Mouse (Mus musculus) ES-E14 (cell line): ENCODE data around the gene Fgf11. TPM values are rescaled to one million over a fixed set of nuclear protein-coding genes. Genes with fewer than 3 reads are reported as not detected.

Experiments
- DNase-seq: peaks from one replicate; pipeline ENCODE4 v3.0.0-alpha.2; 2013; ENCODE audit warnings: low read depth, low spot score
- H3K27ac ChIP-seq: 2 replicates; pipeline ENCODE4 v1.5.1; 2012; ENCODE audit warnings: low read depth, mild to moderate bottlenecking, low read length, moderate library complexity, mixed read lengths; ENCODE audit not compliant: poor library complexity, insufficient read depth, severe bottlenecking
- H3K36me3 ChIP-seq: 2 replicates; pipeline ENCODE4 v1.6.1; 2012; ENCODE audit warnings: mild to moderate bottlenecking, low read length, moderate library complexity, mixed read lengths; ENCODE audit not compliant: control insufficient read depth, poor library complexity, insufficient read depth, severe bottlenecking
- H3K4me1 ChIP-seq, 2 experiments: fragments of 150-350 bp in 1 of 2; sonication (generic) in 1 of 2; 2 replicates each; pipeline ENCODE4 v1.6.1; 2012; ENCODE audit warnings: low read length in 2 of 2, mild to moderate bottlenecking in 1 of 2, mixed read lengths in 1 of 2; ENCODE audit not compliant: control insufficient read depth in 2 of 2, insufficient read depth in 2 of 2, poor library complexity in 1 of 2
- H3K4me3 ChIP-seq, 2 experiments: fragments of 150-350 bp in 1 of 2; sonication (generic) in 1 of 2; 2 replicates each; pipeline ENCODE4 v1.5.1; 2012; ENCODE audit warnings: low read length in 2 of 2, low read depth in 1 of 2, mild to moderate bottlenecking in 1 of 2, mixed read lengths in 1 of 2; ENCODE audit not compliant: insufficient read depth in 1 of 2, poor library complexity in 1 of 2, severe bottlenecking in 1 of 2
- H3K9ac ChIP-seq: 2 replicates; pipeline ENCODE4 v1.6.1; 2012; ENCODE audit warnings: low read depth, mild to moderate bottlenecking, low read length, mixed read lengths; ENCODE audit not compliant: poor library complexity, insufficient read depth, severe bottlenecking
- H3K9me3 ChIP-seq: fragments of 150-350 bp; sonication (generic); 2 replicates; pipeline ENCODE4 v1.6.1; 2012; ENCODE audit warnings: low read depth, mild to moderate bottlenecking, low read length; ENCODE audit not compliant: control insufficient read depth, insufficient read depth
- CHD2 ChIP-seq: IDR thresholded peaks from 2 replicates; pipeline ENCODE4 v1.6.1; 2014; ENCODE audit warnings: mild to moderate bottlenecking, low read depth, low read length, inconsistent platforms
- HCFC1 ChIP-seq: IDR thresholded peaks from 2 replicates; pipeline ENCODE4 v1.6.1; 2012; ENCODE audit warnings: low read length, inconsistent platforms, borderline replicate concordance; ENCODE audit not compliant: insufficient read depth
- MAFK ChIP-seq: IDR thresholded peaks from 2 replicates; pipeline ENCODE4 v1.6.1; 2014; ENCODE audit warnings: mild to moderate bottlenecking, low read depth, low read length, inconsistent platforms; ENCODE audit not compliant: insufficient read depth
- ZC3H11A ChIP-seq: IDR thresholded peaks from 2 replicates; pipeline ENCODE4 v1.6.1; 2012; ENCODE audit warnings: low read depth, mild to moderate bottlenecking, inconsistent platforms, low read length, borderline replicate concordance
- ZNF384 ChIP-seq: IDR thresholded peaks from 2 replicates; pipeline ENCODE4 v1.6.1; 2012; ENCODE audit warnings: low read depth, low read length, inconsistent platforms
- in situ Hi-C, 2 experiments: fragments of 600-800 bp; cut with MboI; formaldehyde crosslinking; loops; one replicate each; pipeline ENCODE4 v1.15.1; 2025; ENCODE audit warnings: low sequenced_read_pairs in 2 of 2, inconsistent platforms in 1 of 2; ENCODE audit not compliant: unreplicated experiment in 2 of 2
- total RNA-seq: library from RNA; depleted of rRNA; stranded (reverse); fragments of 300-350 nt; gene quantifications from 2 replicates; pipeline ENCODE4 v1.2.3, GENCODE M21; 2012

Gene Fgf11
- total RNA-seq, 1 experiment, result 0.31 TPM

- peaks cover 0 to 11% of the 10 kb centered on the region in 2 experiments; a peak in 2 of 4 replicates for H3K4me1 ChIP-seq
- no peak for TF ChIP-seq CHD2
- TF ChIP-seq ZNF384, result no peak
- TF ChIP-seq MAFK, result no peak
- TF ChIP-seq HCFC1, result no peak
- TF ChIP-seq ZC3H11A, result no peak
- DNase-seq, result no peak
- no peaks in the 10 kb centered on the region for H3K9me3 ChIP-seq
- H3K4me3 ChIP-seq, result peak within 1 kb of the TSS; percentile 84 to 93
- H3K9ac ChIP-seq, result peak within 1 kb of the TSS; percentile 77
- in situ Hi-C loops, result no loop called here
- H3K36me3 ChIP-seq, result no peaks in the 10 kb centered on the region
- no peak within 1 kb of the TSS for H3K27ac ChIP-seq
Observed at GRCm38 (mm10) chr11:69765221-69766125, 36.2 kb downstream of the Fgf11 start, which contains the start of gene Zbtb4. TSS of gene Zbtb4 (plus strand) at chr11:69765912.

DNA sequence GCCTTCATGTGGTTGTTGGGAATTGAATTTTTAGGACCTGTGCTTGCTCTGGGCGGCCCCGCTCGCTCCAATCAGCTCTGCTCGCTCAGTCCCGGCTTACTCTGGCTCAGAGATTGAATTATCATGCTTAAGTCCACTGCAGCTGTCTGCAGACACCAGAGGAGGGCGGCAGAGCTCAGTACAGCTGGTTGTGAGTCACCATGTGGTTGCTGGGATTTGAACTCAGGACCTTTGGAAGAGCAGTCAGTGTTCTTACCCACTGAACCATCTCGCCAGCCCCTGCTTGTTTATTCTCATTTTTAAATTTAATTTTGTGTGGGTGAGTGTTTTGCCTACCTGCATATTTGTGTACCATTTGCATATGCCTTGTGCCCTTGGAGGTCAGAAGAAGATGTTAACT is 38.1 kb downstream of the Fgf11 start:
- Histone ChIP-seq H3K27ac (no peak overlapping the region), H3K36me3 (no peaks in the 10 kb centered on the region), H3K4me3 (no peak overlapping the region), H3K9ac (no peak overlapping the region), H3K9me3 (no peaks in the 10 kb centered on the region), H3K4me1 (peaks cover 3 to 13% of the 10 kb centered on the region in 2 experiments; a peak in 2 of 4 replicates)
- no peak for DNase-seq
- in situ Hi-C loops, result no loop called here
- no peak for TF ChIP-seq ZC3H11A
- TF ChIP-seq CHD2, result no peak
- no peak for TF ChIP-seq ZNF384
- no peak for TF ChIP-seq MAFK
- TF ChIP-seq HCFC1, result no peak

DNA sequence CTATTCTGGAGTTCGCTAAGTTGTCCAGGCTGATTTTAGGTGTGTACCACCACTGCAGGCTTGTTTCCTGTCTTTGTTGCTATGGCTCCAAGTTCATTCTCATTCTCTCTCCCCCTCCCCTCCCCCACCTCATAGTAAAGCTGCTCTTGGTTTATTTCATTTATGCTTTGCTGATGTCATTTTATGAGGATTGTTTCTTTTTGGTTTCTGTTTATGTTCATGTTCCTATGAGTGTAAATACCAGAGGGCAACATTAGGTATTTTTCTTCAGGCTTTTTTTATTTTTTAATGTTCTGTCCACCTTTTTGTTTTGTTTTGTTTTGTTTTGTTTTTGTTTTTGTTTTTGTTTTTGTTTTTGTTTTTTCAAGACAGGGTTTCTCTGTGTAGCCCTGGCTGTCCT is 39.8 kb downstream of the Fgf11 start, which contains the start of gene Slc35g3:
Gene Slc35g3 (minus strand): TSS at position 101 of the 400 bp plus-strand sequence.
- no peak within 1 kb of the TSS for H3K27ac ChIP-seq
- no peak for DNase-seq
- in situ Hi-C loops, result no loop called here
- H3K4me3 ChIP-seq, result no peak within 1 kb of the TSS
- H3K4me1 ChIP-seq, result peaks cover 3 to 4% of the 10 kb centered on the region in 2 experiments; a peak in 2 of 4 replicates
- TF ChIP-seq ZC3H11A, result no peak
- TF ChIP-seq HCFC1, result no peak
- no peak for TF ChIP-seq MAFK
- TF ChIP-seq CHD2, result no peak
- no peak for TF ChIP-seq ZNF384
- no peaks in the 10 kb centered on the region for H3K36me3 ChIP-seq
- H3K9me3 ChIP-seq, result no peaks in the 10 kb centered on the region
- 0 out of 2 replicates have a peak within 1 kb of the TSS, but pooled peaks have one; percentile 11 for H3K9ac ChIP-seq

DNA sequence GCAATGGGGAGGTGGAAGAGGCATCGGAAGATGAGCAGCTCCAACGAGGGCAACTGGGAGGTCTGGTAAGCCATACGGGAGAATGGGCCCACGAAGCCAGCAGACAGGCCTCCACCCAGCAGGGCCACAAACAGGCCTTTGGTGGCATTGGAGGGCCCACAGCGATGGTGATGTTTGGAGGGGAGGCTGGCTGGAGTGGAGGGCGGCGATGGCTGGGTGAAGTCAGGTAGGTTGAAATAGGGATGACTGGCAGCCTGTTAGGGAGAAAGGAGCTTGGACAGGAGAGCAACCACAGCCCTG is 40.8 kb downstream of the Fgf11 start:
- H3K4me1 ChIP-seq, result peaks cover 2 to 3% of the 10 kb centered on the region in 2 experiments; a peak in 2 of 4 replicates
- no peaks in the 10 kb centered on the region for H3K36me3 ChIP-seq
- no peak for DNase-seq
- in situ Hi-C loops, result no loop called here
- 0 out of 2 replicates have a peak overlapping the region, but pooled peaks have one; percentile 11 for H3K9ac ChIP-seq
- no peak overlapping the region for H3K27ac ChIP-seq
- no peaks in the 10 kb centered on the region for H3K9me3 ChIP-seq
- TF ChIP-seq HCFC1 (no peak), CHD2 (no peak), ZNF384 (no peak), MAFK (no peak), ZC3H11A (no peak)
- no peak overlapping the region for H3K4me3 ChIP-seq
